Mouse (Mus musculus) midbrain, embryonic 11.5 days (tissue): ENCODE data around the gene Scg3. TPM values are rescaled to one million over a fixed set of nuclear protein-coding genes. Genes with fewer than 3 reads are reported as not detected.

Experiments used
- ATAC-seq: fragments of 200-750 bp; cut with Nextera tagmentation; 2 replicates; pipeline ENCODE4 v1.8.0; 2017; ENCODE audit warnings: moderate TSS enrichment, moderate library complexity; ENCODE audit not compliant: low FRiP score
- DNase-seq: peaks from one replicate; pipeline ENCODE4 v3.0.0; 2015; ENCODE audit warnings: low spot score; ENCODE audit errors: missing footprints
- H3K27ac ChIP-seq: fragments of 300-500 bp; sonication (generic); 2 replicates; pipeline ENCODE4 v1.5.1; 2014; ENCODE audit warnings: low read depth, low read length
- H3K27me3 ChIP-seq: fragments of 300-500 bp; sonication (generic); 2 replicates; pipeline ENCODE4 v1.6.1; 2014; ENCODE audit warnings: mild to moderate bottlenecking, low read length, moderate library complexity, mixed read lengths; ENCODE audit not compliant: control insufficient read depth, insufficient read depth
- H3K36me3 ChIP-seq: fragments of 300-500 bp; sonication (generic); 2 replicates; pipeline ENCODE4 v1.6.1; 2014; ENCODE audit warnings: mild to moderate bottlenecking, low read length, moderate library complexity, mixed read lengths; ENCODE audit not compliant: control insufficient read depth, insufficient read depth
- H3K4me1 ChIP-seq: fragments of 300-500 bp; sonication (generic); 2 replicates; pipeline ENCODE4 v1.6.1; 2014; ENCODE audit warnings: low read length; ENCODE audit not compliant: control insufficient read depth, insufficient read depth
- H3K4me2 ChIP-seq: fragments of 300-500 bp; sonication (generic); 2 replicates; pipeline ENCODE4 v1.6.1; 2014; ENCODE audit warnings: mild to moderate bottlenecking, moderate library complexity
- H3K4me3 ChIP-seq: fragments of 300-500 bp; sonication (generic); 2 replicates; pipeline ENCODE4 v1.5.1; 2014; ENCODE audit warnings: low read depth, low read length
- H3K9ac ChIP-seq: fragments of 300-500 bp; sonication (generic); 2 replicates; pipeline ENCODE4 v1.6.1; 2014; ENCODE audit warnings: low read length
- H3K9me3 ChIP-seq: fragments of 300-500 bp; sonication (generic); 2 replicates; pipeline ENCODE4 v1.6.1; 2016; ENCODE audit warnings: low read length; ENCODE audit not compliant: control insufficient read depth
- WGBS: fragments of 180-500 bp; shearing (Covaris S2); extraction: QIAGEN DNeasy Blood & Tissue Kit; methylation state at CpG from one replicate; pipeline ENCODE4 v1.1.7; 2014; 5-methylcytosine and 5-hydroxymethylcytosine counted together
- polyA plus RNA-seq: library from polyadenylated mRNA; unstranded; fragments of >200 nt; fragmentation: Nextera tagmentation; extraction: Ambion mirVana; gene quantifications from 2 replicates; pipeline ENCODE4 v1.2.1, GENCODE M21; 2014

Gene Scg3
- 63.1 and 73.8 TPM in 2 replicates for polyA plus RNA-seq

DNA sequence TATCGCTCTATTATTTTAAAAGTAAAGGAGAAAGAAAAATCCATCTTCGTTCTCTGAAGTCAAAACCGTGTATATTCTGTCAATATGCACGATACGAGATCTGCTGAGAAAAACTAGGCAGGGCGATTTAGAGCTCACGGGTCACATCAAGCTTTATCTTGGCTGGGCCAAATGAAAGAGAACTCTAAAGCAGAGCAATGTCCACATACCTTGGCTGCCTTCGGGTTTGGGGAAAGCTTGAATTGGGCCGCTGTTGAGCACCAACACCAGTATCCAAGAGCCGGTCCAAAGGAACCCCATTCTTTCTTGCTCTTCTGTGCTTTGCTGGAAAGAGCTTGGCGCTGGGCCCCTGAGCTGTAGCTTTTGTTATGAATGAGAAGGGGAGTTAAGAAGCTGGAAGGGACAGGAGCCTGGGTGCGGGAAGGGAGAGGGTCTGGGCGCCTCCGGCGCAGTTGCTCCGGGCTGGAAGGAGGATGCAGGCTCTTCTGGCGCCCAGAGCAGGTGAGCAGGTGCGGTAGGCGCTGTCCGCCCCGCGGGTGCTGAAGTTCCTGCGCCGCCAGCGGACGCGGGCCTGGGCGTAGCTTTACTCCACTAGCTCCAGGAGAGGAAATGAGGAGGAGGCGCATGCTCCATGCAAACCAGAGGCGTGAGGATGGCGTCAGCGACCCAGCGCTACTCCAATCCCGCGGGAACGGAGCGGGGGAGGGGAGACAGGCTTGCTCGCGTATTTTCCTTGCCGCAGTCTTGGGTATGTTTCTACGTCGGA is at the start of gene Scg3:
Scg3 (minus strand) TSS at position 631 of the 766 bp plus-strand sequence.
- DNase-seq (peak; percentile 99), ATAC-seq (peak; percentile 100)
- Histone ChIP-seq H3K4me3 (peak within 1 kb of the TSS; percentile 40), H3K9ac (peak within 1 kb of the TSS; percentile 56), H3K27ac (0 out of 2 replicates have a peak within 1 kb of the TSS, but pooled peaks have one; percentile 1), H3K4me2 (peak within 1 kb of the TSS; percentile 49), H3K36me3 (no peaks in the 10 kb centered on the region), H3K4me1 (0 out of 2 replicates have a peak, but pooled peaks cover 3% of the 10 kb centered on the region), H3K27me3 (no peaks in the 10 kb centered on the region), H3K9me3 (no peaks in the 10 kb centered on the region)
- WGBS = 6% methylated on average over 42 of the region's 42 CpGs

DNA sequence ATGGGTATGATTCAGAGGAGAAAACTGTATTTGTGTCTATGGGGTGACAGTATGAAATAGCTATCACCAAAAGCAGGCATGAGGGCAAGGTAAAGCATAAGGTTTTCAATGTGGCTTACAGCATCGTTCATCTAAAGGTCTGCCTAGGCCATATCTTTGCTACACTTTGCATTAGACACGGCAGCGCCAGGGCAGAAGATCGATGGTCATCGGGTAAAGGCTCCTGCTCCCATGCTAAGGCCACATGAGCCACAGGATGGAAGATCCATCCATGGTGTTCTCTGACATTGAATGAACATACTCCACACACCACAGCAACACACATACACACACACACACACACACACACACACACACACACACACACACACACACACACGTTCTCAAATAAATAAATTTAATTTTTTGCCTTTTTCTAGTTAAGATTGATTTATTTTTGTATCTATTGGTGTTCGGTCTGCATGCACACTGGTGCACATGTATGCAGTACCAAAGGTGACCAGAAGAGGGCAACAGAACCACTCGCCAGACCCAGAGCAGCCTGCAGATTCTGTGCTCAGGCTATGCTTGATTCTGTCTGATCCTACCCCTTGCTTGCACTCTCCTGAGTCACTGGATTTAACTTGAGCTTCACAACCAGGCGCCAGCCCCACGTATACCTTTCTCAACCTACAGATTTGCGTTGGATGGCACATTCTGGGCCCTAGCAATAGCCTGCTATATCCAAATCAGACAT is 36.3 kb upstream of the Scg3 start:
- H3K9ac ChIP-seq = no peak overlapping the region
- H3K9me3 ChIP-seq = no peaks in the 10 kb centered on the region
- 42% methylated on average over 11 of the region's 11 CpGs for WGBS
- no peaks in the 10 kb centered on the region for H3K27me3 ChIP-seq
- no peaks in the 10 kb centered on the region for H3K36me3 ChIP-seq
- H3K4me2 ChIP-seq = no peak overlapping the region
- no peak overlapping the region for H3K4me3 ChIP-seq
- H3K27ac ChIP-seq = no peak overlapping the region
- DNase-seq (peak; percentile 95), ATAC-seq (peak; percentile 75; the same call in 1 of the 2 replicates)
- H3K4me1 ChIP-seq = no peaks in the 10 kb centered on the region

DNA sequence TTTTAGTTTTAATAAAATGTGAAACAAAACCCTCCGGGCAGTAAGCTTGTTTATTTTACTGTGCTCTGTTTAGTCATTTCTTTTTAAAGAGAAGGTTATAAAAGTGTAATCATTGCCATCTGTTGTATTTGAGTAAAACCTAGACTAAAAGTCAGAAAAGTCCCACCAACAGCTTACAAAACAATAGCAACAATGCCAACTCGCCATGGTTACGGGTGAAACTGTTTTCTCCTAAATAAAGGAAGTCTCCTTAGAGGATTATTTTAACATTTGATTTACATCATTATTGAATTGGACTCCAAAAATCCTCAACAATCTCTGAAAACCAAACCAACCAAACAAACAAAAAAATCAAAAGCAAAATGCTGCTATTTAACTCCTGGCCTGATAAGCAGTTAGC is 35.6 kb upstream of the Scg3 start:
- Histone ChIP-seq H3K4me1 (no peaks in the 10 kb centered on the region), H3K27me3 (no peaks in the 10 kb centered on the region), H3K27ac (no peak overlapping the region), H3K4me2 (no peak overlapping the region), H3K4me3 (no peak overlapping the region), H3K9me3 (no peaks in the 10 kb centered on the region), H3K9ac (no peak overlapping the region), H3K36me3 (no peaks in the 10 kb centered on the region)
- no peak for ATAC-seq
- 80% methylated on average over 3 of the region's 3 CpGs for WGBS
- DNase-seq = no peak

DNA sequence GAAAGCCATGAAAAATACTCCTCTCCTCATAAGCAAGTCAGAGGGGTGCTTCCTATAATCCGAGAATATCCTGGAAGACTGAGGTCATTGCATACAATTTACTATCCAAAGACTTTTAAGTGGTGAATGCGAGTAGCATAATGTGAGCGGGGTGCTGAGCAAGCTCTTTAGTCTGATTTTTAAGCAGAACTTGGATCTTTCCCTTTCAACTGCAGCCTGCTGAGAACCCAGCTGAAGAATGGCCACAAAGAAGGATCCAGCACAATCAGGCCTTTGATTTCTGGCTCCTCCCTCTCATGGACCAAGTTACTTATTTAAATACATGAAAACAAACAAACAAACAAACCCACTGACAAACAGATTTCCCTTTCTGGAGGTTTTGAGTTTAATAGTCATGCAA is 916 bp upstream of the Scg3 start:
- ATAC-seq (no peak), DNase-seq (no peak)
- no peaks in the 10 kb centered on the region for H3K9me3 ChIP-seq
- WGBS = 61% methylated on average over 3 of the region's 3 CpGs
- H3K4me1 ChIP-seq = 0 out of 2 replicates have a peak, but pooled peaks cover 3% of the 10 kb centered on the region
- H3K36me3 ChIP-seq = no peaks in the 10 kb centered on the region
- H3K27ac ChIP-seq = no peak overlapping the region
- H3K27me3 ChIP-seq = no peaks in the 10 kb centered on the region
- H3K9ac ChIP-seq = no peak overlapping the region
- peak overlapping the region; percentile 49; the same call in 1 of the 2 replicates for H3K4me2 ChIP-seq
- H3K4me3 ChIP-seq = no peak overlapping the region

DNA sequence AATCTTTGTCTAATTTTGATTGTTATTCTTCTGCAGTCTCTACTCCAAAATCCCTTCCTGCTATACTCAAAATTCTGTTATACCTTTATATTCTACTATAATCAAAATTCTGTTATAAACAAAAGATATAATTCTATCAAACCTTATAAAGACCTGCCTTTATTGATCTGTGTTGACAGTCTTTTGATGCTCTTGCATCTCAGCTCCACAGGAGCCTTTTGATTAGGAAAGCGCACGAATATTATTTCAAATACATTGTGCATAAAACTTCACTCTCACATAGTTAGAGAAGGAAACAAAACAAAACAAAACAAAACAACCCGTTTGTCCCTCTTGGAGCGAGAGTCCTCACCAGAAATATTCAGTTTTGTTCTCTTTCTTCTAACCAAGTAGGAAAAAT is 436 bp upstream of the Scg3 start:
- no peaks in the 10 kb centered on the region for H3K27me3 ChIP-seq
- H3K27ac ChIP-seq = no peak overlapping the region
- WGBS = 69% methylated on average over 4 of the region's 4 CpGs
- DNase-seq = peak; percentile 85
- H3K9ac ChIP-seq = peak overlapping the region; percentile 56; the same call in 1 of the 2 replicates
- no peaks in the 10 kb centered on the region for H3K36me3 ChIP-seq
- peak; percentile 12; the same call in 1 of the 2 replicates for ATAC-seq
- peak overlapping the region; percentile 49 for H3K4me2 ChIP-seq
- no peaks in the 10 kb centered on the region for H3K9me3 ChIP-seq
- peak overlapping the region; percentile 40 for H3K4me3 ChIP-seq
- 0 out of 2 replicates have a peak, but pooled peaks cover 3% of the 10 kb centered on the region for H3K4me1 ChIP-seq

DNA sequence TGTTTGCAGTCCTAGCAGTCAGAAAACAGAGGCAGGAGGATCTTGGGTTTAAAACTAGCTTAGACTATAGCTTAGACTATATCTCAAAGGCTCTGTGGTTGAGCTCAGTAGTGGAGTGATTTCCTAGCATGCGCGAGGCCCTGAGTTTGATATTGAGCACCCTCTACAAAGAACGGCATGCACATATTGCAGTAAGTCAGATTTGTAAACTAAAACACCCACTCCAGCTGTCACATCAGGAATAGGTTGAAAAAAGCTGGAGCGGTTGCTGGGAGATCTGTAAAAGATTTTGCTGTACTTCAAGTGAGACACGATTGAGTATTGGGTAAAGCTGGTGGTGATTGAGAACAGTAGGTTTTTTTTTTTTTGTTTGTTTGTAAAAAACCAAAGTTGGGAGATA is 3.2 kb downstream of the Scg3 start:
- DNase-seq = no peak

DNA sequence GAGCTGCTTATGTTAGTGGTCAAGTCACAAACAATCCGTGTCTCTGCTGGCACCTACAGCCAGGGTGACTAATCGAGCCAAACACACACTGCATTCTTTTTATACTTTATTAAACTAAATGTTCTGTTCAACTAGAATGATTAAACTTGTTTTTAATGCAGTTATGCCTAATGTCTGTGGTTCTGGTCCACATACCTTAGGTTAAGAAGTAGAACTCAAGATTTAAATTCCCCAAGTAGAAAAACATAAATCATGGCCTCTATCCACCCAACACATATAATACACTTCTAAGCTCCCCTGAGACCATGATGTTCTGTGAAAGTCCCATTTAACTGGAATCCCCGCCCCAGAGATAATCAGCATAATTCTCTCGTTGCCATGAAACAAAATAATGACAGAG is 4.2 kb downstream of the Scg3 start:
- DNase-seq (no peak), ATAC-seq (no peak)
- no peak overlapping the region for H3K9ac ChIP-seq
- H3K36me3 ChIP-seq = peaks cover 6% of the 10 kb centered on the region; the same call in 1 of the 2 replicates
- H3K9me3 ChIP-seq = no peaks in the 10 kb centered on the region
- no peaks in the 10 kb centered on the region for H3K27me3 ChIP-seq
- H3K4me1 ChIP-seq = 0 out of 2 replicates have a peak, but pooled peaks cover 3% of the 10 kb centered on the region
- WGBS = 88% methylated on average over 4 of the region's 4 CpGs
- H3K4me3 ChIP-seq = no peak overlapping the region
- H3K27ac ChIP-seq = no peak overlapping the region
- H3K4me2 ChIP-seq = no peak overlapping the region

More for the DNA sequence above, 3.2 kb downstream of the Scg3 start:
- H3K27ac ChIP-seq = no peak overlapping the region
- H3K4me1 ChIP-seq = 0 out of 2 replicates have a peak, but pooled peaks cover 3% of the 10 kb centered on the region
- H3K36me3 ChIP-seq = peaks cover 6% of the 10 kb centered on the region; the same call in 1 of the 2 replicates
- no peak overlapping the region for H3K4me3 ChIP-seq
- no peak for ATAC-seq
- H3K27me3 ChIP-seq = no peaks in the 10 kb centered on the region
- no peak overlapping the region for H3K4me2 ChIP-seq
- 90% methylated on average over 5 of the region's 5 CpGs for WGBS
- no peaks in the 10 kb centered on the region for H3K9me3 ChIP-seq
- no peak overlapping the region for H3K9ac ChIP-seq

DNA sequence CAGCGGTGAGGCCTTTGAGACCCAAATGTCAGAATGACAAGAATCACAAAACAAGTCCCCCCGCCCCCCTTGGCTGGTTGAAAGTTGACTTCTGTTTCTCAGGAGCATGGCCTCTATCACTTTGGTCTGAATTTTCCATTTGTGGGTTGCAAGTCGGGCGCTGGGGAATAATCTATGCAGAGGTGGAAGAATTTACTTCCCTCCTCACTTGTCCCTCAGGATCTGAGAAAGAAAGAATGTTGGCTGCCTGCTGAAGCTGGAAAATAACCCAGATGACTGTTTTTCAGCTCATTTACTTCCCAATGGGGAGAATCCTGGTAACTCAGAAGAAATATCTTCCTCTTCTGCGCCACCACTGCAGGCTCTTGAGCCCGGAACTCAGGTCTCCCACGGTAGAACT is 5.5 kb downstream of the Scg3 start:
- DNase-seq = no peak
- ATAC-seq = no peak
- H3K4me2 ChIP-seq = no peak overlapping the region
- peaks cover 10% of the 10 kb centered on the region; the same call in 1 of the 2 replicates for H3K36me3 ChIP-seq
- no peak overlapping the region for H3K27ac ChIP-seq
- H3K4me1 ChIP-seq = 0 out of 2 replicates have a peak, but pooled peaks cover 3% of the 10 kb centered on the region
- H3K9me3 ChIP-seq = no peaks in the 10 kb centered on the region
- H3K27me3 ChIP-seq = no peaks in the 10 kb centered on the region
- no peak overlapping the region for H3K4me3 ChIP-seq
- 90% methylated on average over 7 of the region's 7 CpGs for WGBS
- H3K9ac ChIP-seq = no peak overlapping the region

DNA sequence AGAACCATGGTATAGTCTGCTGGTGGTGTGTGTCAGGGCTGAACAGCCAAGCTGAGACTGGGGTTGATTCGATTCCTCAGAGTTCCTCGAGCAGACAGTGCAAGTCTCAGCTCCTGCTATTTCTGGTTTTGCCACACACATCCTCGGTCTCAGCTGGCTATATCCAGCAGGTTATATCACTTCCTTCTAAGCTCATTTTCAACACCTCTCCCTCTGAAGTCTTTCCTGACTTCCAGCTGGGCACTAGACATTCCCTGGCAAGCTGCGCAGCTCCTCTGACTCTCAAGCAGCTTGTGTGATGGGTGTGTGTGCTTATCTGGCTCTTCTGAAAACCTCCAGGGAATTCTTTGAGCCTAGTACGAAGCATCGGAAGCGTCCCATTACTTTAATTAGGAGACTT is 7.6 kb downstream of the Scg3 start:
- 81% methylated on average over 7 of the region's 7 CpGs for WGBS
- peaks cover 10% of the 10 kb centered on the region; the same call in 1 of the 2 replicates for H3K36me3 ChIP-seq
- DNase-seq = no peak

More for the DNA sequence above, 7.6 kb downstream of the Scg3 start:
- Histone ChIP-seq H3K9me3 (no peaks in the 10 kb centered on the region), H3K27ac (no peak overlapping the region), H3K4me3 (no peak overlapping the region), H3K9ac (no peak overlapping the region), H3K4me1 (no peaks in the 10 kb centered on the region), H3K27me3 (no peaks in the 10 kb centered on the region), H3K4me2 (no peak overlapping the region)
- no peak for ATAC-seq
